Mouse (Mus musculus) megakaryocyte, embryonic 14.5 days (primary cell): ENCODE data around the gene Myl7.

Experiments
- FLI1 ChIP-seq: IDR thresholded peaks from 2 replicates; pipeline ENCODE4 v1.6.1; 2012; ENCODE audit warnings: low read length, inconsistent platforms, mixed read lengths
- GATA1 ChIP-seq: IDR thresholded peaks from 3 replicates; pipeline ENCODE4 v1.6.1; 2012; ENCODE audit warnings: mixed read lengths, low read length, inconsistent platforms, borderline replicate concordance

- no peak for TF ChIP-seq GATA1
- no peak for TF ChIP-seq FLI1
Measured at GRCm38 (mm10) chr11:5892151-5892591, 6.4 kb downstream of the Myl7 start.
